Mouse (Mus musculus): ENCODE measurements around the gene Fam71e1.

Fam71e1 gene

DNA sequence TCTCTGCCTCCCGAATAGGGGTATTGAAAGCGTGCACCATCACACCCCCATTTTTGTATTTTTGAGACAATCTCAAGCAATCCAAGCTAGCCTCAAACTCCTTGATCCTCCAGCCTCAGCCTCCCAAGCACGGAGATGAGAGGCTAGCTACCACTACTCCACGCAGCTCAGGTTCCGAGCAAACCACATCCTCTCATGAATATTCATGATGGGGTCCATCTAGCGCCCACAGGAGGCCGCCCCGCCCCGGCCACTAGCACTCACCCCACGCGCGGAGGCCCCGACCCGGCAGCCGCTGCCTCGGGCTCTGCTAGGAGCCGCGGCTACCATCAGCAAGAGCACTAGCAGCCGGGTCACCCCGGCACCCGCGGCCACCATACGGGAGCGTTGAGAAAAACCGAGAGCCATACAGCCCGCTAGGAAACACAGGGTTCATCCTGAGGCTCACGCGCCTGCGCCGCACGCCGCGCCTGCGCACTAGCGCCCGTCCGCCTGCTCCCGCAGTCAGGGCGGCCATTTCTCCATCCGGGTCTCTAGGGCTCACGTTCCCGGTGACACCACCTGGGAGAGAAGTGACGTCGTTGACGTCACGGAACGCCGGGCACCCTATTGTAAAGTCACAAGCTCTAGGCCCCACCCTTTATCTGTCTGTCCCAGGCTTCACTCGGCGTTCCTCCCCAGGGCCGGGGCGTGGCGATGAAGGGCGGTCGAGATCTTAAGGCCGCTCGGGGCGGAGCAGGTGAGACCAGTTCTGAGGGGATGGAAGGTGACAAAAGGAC lies at the start of gene Fam71e1, which contains the start of gene Emc10:
Gene Fam71e1, plus strand, starts transcription at position 590 of the 779 bp plus-strand sequence.
Gene Emc10, minus strand, starts transcription at position 538 of the 779 bp plus-strand sequence.
- peak; percentile 99 for DNase-seq (ENCODE audit: low read depth, low spot score)

DNA sequence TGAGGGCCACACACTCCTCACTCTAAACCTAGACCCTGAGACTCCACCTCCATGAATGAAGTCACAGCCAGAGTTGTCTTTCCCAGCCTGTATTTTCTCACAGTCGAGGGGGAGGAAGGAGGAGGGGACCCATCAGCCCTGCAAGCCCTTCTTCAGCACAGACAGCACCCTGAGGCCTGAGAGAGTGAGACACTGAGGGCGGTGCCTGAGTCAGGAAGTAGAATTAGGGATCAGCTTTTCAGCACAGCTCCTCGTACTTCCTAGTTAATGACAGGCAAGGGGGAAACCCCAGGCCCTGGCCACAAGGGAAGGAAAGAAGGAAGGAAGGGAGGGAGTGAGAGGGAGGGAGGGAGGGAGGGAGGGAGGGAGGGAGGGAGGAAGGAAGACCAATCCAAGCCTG lies 43.1 kb upstream of the Fam71e1 start:
- DNase-seq (ENCODE audit: low read depth, low spot score), result peak; percentile 80

DNA sequence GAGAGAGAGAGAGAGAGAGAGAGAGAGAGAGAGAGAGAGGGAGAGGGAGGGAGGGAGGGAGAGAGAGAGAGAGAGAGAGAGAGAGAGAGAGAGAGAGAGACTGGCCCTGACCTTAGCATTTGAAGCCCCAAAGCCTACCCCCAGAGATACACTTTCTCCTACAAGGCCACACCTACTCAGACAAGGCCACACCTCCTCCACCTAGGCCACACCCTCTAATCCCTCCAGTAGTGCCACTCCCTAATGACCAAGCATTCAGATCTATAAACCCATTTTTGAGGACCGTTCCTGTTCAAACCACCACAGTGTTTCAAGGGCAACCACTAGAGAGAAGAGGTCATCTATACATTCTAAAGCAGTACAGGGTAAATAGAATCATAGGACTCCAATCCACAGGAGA lies 40.1 kb upstream of the Fam71e1 start:
- no peak for DNase-seq (ENCODE audit: low read depth, low spot score)

DNA sequence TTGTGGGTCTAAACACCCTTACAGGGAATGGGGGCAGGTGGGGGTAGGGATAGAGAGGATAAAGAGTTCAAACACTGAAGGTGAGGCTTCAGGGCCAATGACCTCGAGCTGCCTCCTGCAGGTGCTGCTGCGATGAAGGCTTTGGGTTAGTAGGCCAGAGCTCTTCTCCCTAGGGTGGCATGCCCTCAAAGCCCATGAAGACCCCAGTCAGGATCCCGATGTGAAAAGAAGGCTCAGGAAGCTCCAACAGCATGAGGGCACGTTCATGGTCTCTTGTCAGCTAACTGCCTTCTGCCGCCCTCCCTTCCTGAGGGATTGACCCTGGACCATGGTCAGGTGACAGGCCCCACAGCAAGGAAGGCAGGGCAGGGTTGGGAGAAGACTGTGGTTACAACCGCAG lies 36.3 kb upstream of the Fam71e1 start:
- DNase-seq (ENCODE audit: low read depth, low spot score), result no peak

DNA sequence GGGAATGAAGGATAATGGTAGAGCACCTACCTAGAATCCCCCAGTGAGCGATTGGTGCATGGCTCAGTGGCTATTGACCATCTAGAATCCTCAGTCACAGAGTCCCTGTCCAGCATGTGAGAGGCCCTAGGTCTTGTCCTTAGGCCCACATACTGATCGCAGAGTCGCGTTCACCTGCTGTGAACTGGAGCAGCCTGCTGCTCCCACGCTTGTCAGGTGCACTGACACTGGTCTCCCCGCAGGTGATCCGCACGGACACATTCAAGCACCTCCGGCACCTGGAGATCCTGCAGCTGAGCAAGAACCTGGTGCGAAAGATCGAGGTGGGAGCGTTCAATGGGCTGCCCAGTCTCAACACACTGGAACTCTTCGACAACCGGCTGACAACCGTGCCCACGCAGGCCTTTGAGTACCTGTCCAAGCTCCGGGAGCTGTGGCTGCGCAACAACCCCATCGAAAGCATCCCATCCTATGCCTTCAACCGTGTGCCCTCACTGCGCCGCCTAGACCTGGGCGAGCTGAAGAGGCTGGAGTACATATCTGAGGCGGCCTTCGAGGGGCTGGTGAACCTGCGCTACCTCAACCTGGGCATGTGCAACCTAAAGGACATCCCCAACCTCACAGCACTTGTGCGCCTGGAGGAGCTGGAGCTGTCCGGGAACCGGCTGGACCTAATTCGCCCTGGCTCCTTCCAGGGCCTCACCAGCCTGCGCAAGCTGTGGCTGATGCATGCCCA lies 35.4 kb upstream of the Fam71e1 start:
- DNase-seq (ENCODE audit: low read depth, low spot score), result peak; percentile 41

DNA sequence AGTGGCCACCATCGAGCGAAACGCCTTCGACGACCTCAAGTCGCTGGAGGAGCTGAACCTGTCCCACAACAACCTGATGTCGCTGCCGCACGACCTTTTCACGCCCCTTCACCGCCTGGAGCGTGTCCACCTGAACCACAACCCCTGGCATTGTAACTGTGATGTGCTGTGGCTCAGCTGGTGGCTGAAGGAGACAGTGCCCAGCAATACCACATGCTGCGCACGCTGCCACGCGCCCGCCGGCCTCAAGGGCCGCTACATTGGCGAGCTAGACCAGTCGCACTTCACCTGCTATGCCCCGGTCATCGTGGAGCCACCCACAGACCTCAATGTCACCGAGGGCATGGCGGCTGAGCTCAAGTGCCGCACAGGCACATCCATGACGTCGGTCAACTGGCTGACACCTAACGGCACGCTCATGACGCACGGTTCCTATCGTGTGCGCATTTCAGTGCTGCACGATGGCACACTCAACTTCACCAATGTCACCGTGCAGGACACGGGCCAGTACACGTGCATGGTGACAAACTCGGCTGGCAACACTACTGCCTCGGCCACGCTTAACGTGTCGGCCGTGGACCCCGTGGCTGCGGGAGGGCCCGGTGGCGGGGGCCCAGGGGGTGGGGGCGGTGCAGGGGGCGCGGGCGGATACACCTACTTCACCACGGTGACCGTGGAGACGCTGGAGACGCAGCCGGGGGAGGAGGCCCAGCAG lies 34.7 kb upstream of the Fam71e1 start:
- peak; percentile 13 for DNase-seq (ENCODE audit: low read depth, low spot score)

DNA sequence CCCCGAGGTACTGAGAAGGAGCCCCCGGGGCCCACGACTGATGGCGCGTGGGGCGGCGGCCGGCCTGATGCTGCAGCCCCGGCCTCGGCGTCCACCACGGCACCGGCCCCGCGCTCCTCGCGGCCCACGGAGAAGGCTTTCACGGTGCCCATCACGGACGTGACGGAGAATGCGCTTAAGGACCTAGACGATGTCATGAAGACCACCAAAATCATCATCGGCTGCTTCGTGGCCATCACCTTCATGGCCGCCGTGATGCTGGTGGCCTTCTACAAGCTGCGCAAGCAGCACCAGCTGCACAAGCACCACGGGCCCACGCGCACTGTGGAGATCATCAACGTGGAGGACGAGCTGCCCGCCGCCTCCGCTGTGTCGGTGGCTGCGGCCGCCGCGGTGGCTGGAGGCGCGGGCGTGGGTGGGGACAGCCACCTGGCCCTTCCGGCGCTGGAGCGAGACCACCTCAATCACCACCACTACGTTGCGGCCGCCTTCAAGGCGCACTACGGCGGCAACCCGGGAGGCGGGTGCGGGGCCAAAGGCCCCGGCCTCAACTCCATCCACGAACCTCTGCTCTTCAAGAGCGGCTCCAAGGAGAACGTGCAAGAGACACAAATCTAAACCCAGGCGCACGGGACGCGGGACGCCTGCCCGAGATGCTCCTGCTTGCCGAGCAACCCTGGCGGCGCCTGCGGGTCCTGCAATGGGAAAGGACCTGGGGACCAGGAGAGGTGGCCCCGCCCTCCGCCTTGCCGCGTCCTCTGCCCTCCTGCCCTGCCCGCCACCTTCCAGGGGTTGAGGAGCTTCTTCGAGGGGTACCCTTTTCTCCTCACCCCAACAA lies 33.9 kb upstream of the Fam71e1 start:
- DNase-seq (ENCODE audit: low read depth, low spot score), result peak; percentile 64

DNA sequence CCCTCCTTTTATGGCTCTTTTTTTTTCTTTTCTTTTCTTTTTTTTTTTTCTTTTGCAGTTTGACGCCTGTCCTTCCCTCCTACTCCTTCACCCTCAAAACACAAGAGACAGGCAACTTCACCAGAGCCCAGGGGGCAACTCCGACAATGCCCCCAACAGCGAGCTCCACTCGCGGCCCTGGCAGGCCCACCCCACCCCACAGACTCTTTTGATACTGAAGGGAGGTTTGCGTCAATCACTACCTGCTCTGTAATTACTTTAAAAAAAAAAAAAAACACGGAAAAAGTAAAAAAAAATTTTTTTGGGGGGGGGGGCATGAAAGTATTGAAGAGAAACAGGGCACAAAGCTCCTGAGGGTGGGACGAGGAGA lies 33.3 kb upstream of the Fam71e1 start:
- DNase-seq (ENCODE audit: low read depth, low spot score), result no peak

DNA sequence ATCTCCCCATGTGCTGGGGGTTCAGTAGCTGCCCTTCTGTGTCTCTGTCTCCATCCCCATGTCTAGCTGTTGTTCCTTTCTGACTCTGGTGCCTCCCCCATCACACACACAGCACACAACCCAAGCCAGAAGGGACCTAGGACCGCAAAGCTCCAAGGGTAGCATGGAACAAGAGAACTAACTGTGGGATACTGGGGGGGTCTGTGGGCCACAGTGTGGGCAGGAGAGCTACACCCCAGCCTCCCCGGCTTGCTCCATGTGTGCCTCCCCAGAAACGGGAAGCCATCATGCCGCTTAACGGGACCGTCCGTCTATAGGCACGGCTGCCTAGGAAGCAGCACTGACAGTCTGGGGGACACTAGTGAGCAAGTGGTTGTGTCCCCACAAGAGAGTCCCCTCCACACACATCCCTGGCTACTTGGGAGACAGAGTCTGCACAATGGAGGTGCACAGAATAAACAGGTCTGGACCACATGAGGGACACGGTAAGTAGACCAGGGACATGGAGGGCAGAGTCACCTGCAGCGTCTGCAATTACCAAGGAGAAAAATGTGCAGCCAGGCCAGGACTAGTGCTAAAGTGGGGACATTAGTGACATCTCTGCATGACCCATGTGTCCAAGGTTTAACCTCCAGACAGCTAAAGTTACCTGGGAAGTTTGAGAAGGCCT lies 32.7 kb upstream of the Fam71e1 start:
- peak; percentile 26 for DNase-seq (ENCODE audit: low read depth, low spot score)

DNA sequence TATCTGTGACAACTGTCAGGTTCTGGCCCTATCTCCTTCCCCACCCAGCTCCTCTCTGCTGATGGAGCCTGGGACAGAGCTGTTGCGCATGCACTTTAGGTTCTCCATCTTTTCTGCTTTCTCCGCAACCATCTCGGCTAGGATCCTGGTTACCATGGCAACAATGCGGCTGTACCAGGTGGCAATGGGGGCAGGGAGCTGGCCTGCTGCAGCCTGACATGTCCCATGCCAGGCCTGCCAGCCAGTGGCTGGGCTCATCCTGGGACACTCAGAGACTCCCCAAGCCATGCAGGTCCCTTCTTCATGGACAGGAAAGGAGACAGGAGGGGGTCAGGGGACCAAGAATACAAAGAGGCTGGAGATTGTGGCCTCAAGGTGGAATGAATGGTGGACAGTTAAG lies 31.9 kb upstream of the Fam71e1 start:
- peak; percentile 99 for DNase-seq (ENCODE audit: low read depth, low spot score)

DNA sequence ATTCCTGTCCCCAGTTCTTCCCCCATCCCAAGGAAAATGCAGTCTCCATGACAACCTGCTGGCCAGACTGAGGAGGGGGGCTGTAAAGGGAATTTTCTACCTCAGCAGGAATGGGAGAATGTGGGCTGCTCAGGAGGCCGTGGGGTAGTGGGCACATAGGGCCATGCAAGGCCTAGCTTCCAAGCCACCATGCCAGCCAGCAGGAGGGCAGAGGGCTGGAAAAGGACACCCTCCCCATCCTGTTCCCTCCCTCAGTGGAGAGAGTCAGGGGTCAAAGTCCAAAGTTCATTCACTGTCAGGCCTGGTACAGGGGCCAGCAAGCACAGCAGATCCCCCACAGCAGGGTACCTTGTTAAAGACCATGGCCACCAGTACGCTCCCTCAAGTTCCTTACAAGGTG lies 31.3 kb upstream of the Fam71e1 start, which contains the start of gene Aspdh:
Gene Aspdh, plus strand, starts transcription at position 281 of the 400 bp plus-strand sequence.
- peak; percentile 20 for DNase-seq (ENCODE audit: low read depth, low spot score)

DNA sequence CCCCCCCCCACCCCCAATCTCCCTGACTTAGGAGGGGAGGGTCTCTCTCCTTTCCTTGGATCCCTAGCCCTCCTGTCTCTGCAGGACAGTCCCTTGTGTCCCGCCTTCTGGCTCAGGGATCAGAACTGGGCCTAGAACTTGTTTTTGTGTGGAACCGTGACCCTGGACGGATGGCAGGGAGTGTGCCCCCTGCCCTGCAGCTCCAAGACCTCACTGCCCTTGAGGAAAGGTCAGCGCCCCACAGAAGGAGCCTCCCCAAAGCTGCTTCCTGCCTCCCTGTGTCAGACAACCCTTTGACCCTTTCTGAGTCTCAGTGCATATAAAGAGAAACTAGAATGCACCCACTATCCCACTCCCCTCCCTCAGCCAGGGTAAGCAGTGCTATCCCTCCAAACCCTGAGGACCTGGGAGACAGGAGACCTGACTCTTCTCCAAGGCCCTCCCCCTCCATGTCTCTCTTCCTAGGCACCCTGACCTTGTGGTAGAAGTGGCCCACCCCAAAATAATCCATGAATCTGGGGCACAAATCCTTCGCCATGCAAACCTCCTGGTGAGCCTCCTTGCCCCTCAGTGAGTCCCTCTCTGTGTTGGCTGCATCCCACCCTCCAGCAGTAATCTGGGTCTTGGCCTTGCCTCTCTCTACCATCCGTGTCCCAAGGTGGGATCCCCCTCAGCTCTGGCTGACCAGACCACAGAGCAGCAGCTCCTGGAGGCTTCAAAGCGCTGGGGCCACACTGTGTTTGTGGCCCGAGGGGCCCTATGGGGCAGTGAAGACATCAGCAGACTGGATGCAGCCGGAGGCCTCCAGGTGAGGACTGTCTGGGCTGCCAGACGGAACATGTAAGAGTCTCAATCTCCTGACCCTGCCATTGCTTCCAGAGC lies 30.1 kb upstream of the Fam71e1 start:
- DNase-seq (ENCODE audit: low read depth, low spot score), result peak; percentile 14

DNA sequence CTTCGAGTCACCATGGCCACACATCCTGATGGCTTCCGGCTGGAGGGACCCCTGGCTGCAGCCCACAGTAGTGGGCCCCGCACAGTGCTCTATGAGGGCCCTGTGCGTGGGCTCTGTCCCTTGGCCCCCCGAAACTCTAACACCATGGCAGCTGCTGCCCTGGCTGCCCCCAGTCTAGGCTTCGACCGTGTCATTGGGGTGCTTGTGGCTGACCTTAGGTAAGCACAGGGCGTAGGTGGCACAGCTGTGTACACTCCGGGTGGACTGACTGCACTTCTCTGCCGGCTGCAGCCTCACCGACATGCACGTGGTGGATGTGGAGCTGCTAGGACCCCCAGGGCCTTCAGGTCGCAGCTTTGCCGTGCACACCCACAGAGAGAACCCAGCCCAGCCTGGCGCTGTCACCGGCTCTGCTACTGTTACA lies 29.5 kb upstream of the Fam71e1 start:
- DNase-seq (ENCODE audit: low read depth, low spot score), result no peak

DNA sequence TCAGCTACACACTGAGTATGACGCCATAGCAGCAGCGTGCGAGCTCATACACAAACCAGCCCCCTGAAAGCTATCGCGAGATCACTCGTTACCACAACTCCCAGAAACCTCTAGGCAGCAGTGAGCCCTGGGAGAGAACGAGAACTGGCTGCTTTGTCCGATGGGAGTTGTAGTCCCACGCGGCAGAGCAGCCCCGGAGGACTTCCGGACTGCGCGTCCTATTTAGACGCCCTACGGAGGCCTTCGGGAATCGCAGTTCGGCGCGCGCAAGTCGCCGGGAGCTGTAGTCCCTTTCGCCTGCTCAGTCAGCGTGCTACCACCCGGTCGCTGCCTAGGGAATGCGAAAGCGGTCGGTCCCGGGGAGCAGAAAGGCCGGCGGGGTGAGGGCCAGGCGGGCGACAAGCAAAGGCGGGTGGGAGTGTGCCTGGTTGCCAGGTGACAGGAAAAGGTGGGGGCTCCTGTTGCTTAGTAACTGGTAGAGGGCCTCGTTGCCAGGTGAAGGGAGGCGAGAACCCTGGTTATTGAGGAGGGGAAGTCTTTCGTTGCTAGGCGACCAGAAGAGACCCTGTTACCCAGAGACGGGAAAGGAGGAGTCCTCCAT lies 28.5 kb upstream of the Fam71e1 start, which contains the start of gene Josd2:
Gene Josd2, plus strand, starts transcription at position 170 of the 601 bp plus-strand sequence.
- DNase-seq (ENCODE audit: low read depth, low spot score), result peak; percentile 100

DNA sequence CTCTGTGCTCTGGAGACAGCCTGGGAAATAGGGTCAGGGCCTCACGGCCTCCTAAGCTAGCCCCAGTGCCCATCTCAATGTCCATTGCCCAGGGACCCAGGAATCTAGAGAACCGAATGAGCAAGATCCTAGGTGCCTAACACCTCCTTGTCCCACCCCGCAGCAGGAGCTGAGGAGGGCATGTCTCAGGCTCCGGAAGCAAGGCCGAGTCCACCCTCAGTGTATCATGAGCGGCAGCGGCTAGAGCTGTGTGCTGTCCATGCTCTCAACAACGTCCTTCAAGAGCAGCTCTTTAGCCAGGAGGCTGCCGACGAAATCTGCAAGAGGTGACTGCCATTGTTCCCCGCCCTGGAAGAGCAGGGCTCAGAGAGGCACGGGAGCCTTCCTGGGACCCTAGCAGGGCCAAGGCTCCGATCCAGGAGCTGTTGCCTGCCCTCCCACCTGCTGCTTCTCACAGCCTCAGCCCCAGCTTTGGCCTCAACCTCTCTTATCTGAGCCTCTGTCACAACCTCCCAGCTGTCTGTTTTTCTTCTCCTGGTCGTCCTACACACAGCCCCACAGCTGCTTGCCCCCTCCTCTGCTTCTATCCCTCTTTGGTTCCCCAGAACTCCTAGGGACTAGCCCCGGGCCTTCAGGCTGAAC lies 27.6 kb upstream of the Fam71e1 start:
- DNase-seq (ENCODE audit: low read depth, low spot score), result no peak

DNA sequence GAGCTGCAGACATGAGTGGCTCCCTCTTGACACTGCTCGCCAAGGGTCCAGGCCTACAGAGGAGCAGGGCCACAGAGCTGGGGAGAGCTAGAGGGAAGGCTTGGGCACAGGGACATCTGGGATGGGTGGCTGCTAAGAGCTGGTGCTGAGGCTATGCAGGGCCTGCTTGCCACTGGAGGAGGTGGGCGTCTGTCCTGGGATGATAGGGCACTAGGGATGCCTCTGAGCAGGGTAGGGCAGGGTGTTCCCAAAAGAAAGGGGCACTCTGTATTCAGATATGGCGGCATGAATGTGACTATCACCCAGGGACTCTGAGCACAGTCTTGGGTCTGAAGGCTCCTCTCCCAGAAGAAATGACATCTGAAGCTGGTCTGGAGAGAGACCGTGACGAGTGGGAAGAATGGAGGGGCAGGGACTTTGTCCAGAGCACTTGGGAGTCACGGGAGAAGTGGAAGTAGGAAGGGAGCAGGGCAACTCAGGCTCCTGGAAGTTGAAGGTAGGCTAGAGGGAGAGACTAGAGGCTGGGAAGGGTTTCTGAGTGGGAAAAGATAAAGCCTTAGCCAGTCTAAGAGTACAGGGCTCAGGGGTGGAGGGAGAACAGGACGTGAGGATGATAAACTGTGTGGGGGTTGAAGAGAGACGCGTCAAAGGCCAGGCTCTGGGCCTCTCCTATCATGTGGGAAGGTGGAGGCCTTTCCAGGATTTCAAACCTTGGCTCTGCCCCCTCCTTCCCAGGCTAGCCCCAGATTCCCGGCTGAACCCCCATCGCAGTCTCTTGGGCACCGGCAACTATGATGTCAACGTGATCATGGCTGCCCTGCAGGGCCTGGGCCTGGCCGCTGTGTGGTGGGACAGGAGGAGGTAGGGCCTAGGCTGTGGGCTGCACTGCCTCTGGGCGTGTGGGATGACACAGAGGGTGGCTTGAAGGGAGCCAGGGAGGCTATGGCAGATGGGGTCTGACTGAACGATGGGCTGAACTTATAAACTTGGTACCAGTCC lies 26.4 kb upstream of the Fam71e1 start:
- no peak for DNase-seq (ENCODE audit: low read depth, low spot score)
